Mouse (Mus musculus): Measurements from ENCODE around the gene Gm10486.
"Not testable (repeated sequence)": the region's sequence is repeated elsewhere in the genome, so short reads cannot be mapped to it uniquely, and the experiment has no call there.

Gm10486 gene

DNA sequence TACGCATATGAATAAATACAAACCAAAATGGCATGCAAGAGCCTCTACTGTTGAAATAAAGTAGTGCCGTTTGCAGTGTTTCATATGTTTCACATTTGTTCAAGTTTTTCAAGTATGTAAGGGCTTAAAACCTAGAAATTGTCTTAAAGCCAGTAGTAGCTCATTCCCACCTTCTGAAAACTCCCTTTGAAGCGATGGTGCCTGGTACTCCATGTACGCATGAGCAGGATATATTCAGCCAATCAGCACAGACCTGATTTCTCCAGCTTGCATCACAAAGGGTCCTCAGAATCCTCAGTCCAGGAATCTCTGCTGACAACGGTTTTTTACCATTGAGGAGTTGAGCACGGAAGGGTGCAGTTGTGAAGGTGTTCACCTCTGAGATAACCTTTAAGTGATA is at the start of gene Gm10486:
TSS of gene Gm10486 (plus strand) at position 301 of the 400 bp plus-strand sequence.
- not testable (repeated sequence) for DNase-seq (ENCODE audit: inconsistent age in 2 of 2, low spot score in 1 of 2)
